Mouse (Mus musculus): ENCODE measurements at regions not wholly inside any gene's neighbourhood (a gene's known extent, or its start where the extent isn't known, plus 50 kb on each side); places are given as distances from the start of the nearest gene placed in this dataset.

- dilution Hi-C loops (cut with MboI; ENCODE audit: extremely low pct_ligation_motif_present, extremely low pct_unique_long_range_greater_than_20kb, low sequenced_read_pairs), result no loop called here
- no peak overlapping the region for H3K9ac ChIP-seq (ENCODE audit: insufficient read depth, low read depth)
- no peaks in the 10 kb centered on the region for H3K9me3 ChIP-seq (replicated peaks; ENCODE audit: low read length)
- H3K79me2 ChIP-seq (replicated peaks; ENCODE audit: control insufficient read depth, extremely low read depth, insufficient read depth, poor library complexity, severe bottlenecking), result no peaks in the 10 kb centered on the region
- no peak for TF ChIP-seq MYC (IDR thresholded peaks at IDR 0.05; ENCODE audit: low read depth, low read length)
- TF ChIP-seq ZC3H11A (IDR thresholded peaks at IDR 0.05; ENCODE audit: low read depth, low read length), result no peak
- no peak for TF ChIP-seq RCOR1 (conservative IDR thresholded peaks at IDR 0.05; ENCODE audit: low read depth, low read length)
- TF ChIP-seq CHD2 (IDR thresholded peaks at IDR 0.05; ENCODE audit: low read length), result no peak
- H3K27me3 ChIP-seq (replicated peaks), result no peaks in the 10 kb centered on the region
- H3K4me3 ChIP-seq (replicated peaks in 1 of 3; ENCODE audit: low read depth in 2 of 3, low read length in 2 of 3, poor library complexity in 1 of 3), result no peak overlapping the region
- in situ Hi-C loops (cut with MboI; ENCODE audit: low pct_ligation_motif_present, low pct_unique_long_range_greater_than_20kb, low sequenced_read_pairs), result no loop called here
- DNase-seq (ENCODE audit: extremely low read depth), result no peak
- no peak overlapping the region for H3K27ac ChIP-seq (ENCODE audit: insufficient read depth, low read depth)
- H3K36me3 ChIP-seq (replicated peaks in 1 of 2; ENCODE audit: control insufficient read depth in 1 of 2, insufficient read depth in 1 of 2, low read length in 1 of 2), result no peaks in the 10 kb centered on the region
- H3K4me2 ChIP-seq (ENCODE audit: insufficient read depth, low read depth, poor library complexity, severe bottlenecking), result no peak overlapping the region
- peaks cover 0 to 6% of the 10 kb centered on the region in 2 experiments; a peak in 1 of 4 replicates for H3K4me1 ChIP-seq (ENCODE audit: control insufficient read depth in 1 of 2, insufficient read depth in 2 of 2)
Observed at GRCm38 (mm10) chr15:56764019-56764418, 713.4 kb downstream of the Slc22a22 start.

- Histone ChIP-seq H3K4me1 (ENCODE audit: control insufficient read depth in 1 of 2, insufficient read depth in 2 of 2) (peaks cover 0 to 10% of the 10 kb centered on the region in 2 experiments; a peak in 2 of 4 replicates), H3K36me3 (replicated peaks in 1 of 2; ENCODE audit: control insufficient read depth in 1 of 2, insufficient read depth in 1 of 2, low read length in 1 of 2) (no peaks in the 10 kb centered on the region), H3K4me3 (replicated peaks in 1 of 3; ENCODE audit: low read depth in 2 of 3, low read length in 2 of 3, poor library complexity in 1 of 3) (no peak overlapping the region), H3K79me2 (replicated peaks; ENCODE audit: control insufficient read depth, extremely low read depth, insufficient read depth, poor library complexity, severe bottlenecking) (no peaks in the 10 kb centered on the region), H3K9me3 (replicated peaks; ENCODE audit: low read length) (no peaks in the 10 kb centered on the region), H3K27me3 (replicated peaks) (no peaks in the 10 kb centered on the region), H3K27ac (ENCODE audit: insufficient read depth, low read depth) (no peak overlapping the region), H3K9ac (ENCODE audit: insufficient read depth, low read depth) (no peak overlapping the region), H3K4me2 (ENCODE audit: insufficient read depth, low read depth, poor library complexity, severe bottlenecking) (no peak overlapping the region)
- dilution Hi-C loops (cut with MboI; ENCODE audit: extremely low pct_ligation_motif_present, extremely low pct_unique_long_range_greater_than_20kb, low sequenced_read_pairs), result no loop called here
- no peak for DNase-seq (ENCODE audit: extremely low read depth)
- TF ChIP-seq ZC3H11A (IDR thresholded peaks at IDR 0.05; ENCODE audit: low read depth, low read length) (no peak), ZMIZ1 (IDR thresholded peaks at IDR 0.05; ENCODE audit: low read depth, low read length) (no peak), ZKSCAN1 (IDR thresholded peaks at IDR 0.05; ENCODE audit: borderline replicate concordance, low read depth, low read length) (no peak), UBTF (IDR thresholded peaks at IDR 0.05; ENCODE audit: low read depth, low read length) (no peak), POLR2AphosphoS2 (IDR thresholded peaks at IDR 0.05; ENCODE audit: low read depth, low read length) (no peak), KAT2A (IDR thresholded peaks at IDR 0.05; ENCODE audit: insufficient replicate concordance, low read length) (no peak), USF2 (conservative IDR thresholded peaks at IDR 0.05; ENCODE audit: low read depth, low read length) (no peak), MXI1 (IDR thresholded peaks at IDR 0.05; ENCODE audit: low read depth, low read length) (no peak), ZNF384 (IDR thresholded peaks at IDR 0.05; ENCODE audit: low read depth, low read length) (no peak), JUN (IDR thresholded peaks at IDR 0.05; ENCODE audit: insufficient read depth, low read depth, low read length) (no peak), CHD1 (IDR thresholded peaks at IDR 0.05; ENCODE audit: low read depth, low read length) (no peak), TBP (conservative IDR thresholded peaks at IDR 0.05; ENCODE audit: low read depth, low read length) (no peak), RCOR1 (conservative IDR thresholded peaks at IDR 0.05; ENCODE audit: low read depth, low read length) (no peak), POLR2A (IDR thresholded peaks at IDR 0.05; ENCODE audit: low read depth, low read length) (no peak), MEF2A (IDR thresholded peaks at IDR 0.05; ENCODE audit: borderline replicate concordance, low read depth, low read length) (no peak)
- in situ Hi-C loops (cut with MboI; ENCODE audit: low pct_ligation_motif_present, low pct_unique_long_range_greater_than_20kb, low sequenced_read_pairs), result loop anchor here (25.0 kb wide), 2 partner anchors 409 to 684 kb away; no protein-coding TSS in a partner anchor
Observed at GRCm38 (mm10) chr15:56746698-56747097, 730.7 kb downstream of the Slc22a22 start.
